Mouse (Mus musculus): ENCODE data around the gene Ccsap. TPM values are rescaled to one million over a fixed set of nuclear protein-coding genes. Genes with fewer than 3 reads are reported as not detected.

Ccsap gene
- polyA plus RNA-seq, 1 experiment from 2014 or later = 5.4 TPM

- Histone ChIP-seq H3K9me3 (ENCODE audit: control insufficient read depth, low read length) (no peaks in the 10 kb centered on the region), H3K36me3 (ENCODE audit: control insufficient read depth, insufficient read depth, low read length) (0 out of 2 replicates have a peak, but pooled peaks cover 2% of the 10 kb centered on the region), H3K4me3 (ENCODE audit: low read depth, low read length) (no peak within 1 kb of the TSS), H3K27me3 (ENCODE audit: control insufficient read depth, insufficient read depth, low read length) (peaks cover 23% of the 10 kb centered on the region), H3K27ac (ENCODE audit: low read depth, low read length) (no peak within 1 kb of the TSS), H3K4me2 (ENCODE audit: low read depth, low read length) (no peak within 1 kb of the TSS), H3K9ac (replicated peaks; ENCODE audit: low read depth, low read length) (no peak within 1 kb of the TSS), H3K4me1 (ENCODE audit: control insufficient read depth, insufficient read depth, low read length) (no peaks in the 10 kb centered on the region; the same call in 1 of the 2 replicates)
- ATAC-seq (ENCODE audit: low read depth) = no peak
- 19% methylated on average over 15 of the region's 15 CpGs for WGBS
These were observed 34.6 kb upstream of the Ccsap start, which contains the start of gene Acta1 for GRCm38 (mm10) chr8:123894502-123895097. Gene Acta1, minus strand, starts transcription at chr8:123894751.

GRCm38 (mm10) chr8:123893413-123893812 lies 33.4 kb upstream of the Ccsap start:
- no peak for ATAC-seq (ENCODE audit: low read depth)
- Histone ChIP-seq H3K4me2 (ENCODE audit: low read depth, low read length) (no peak overlapping the region), H3K27me3 (ENCODE audit: control insufficient read depth, insufficient read depth, low read length) (peaks cover 23% of the 10 kb centered on the region), H3K9ac (replicated peaks; ENCODE audit: low read depth, low read length) (no peak overlapping the region), H3K9me3 (ENCODE audit: control insufficient read depth, low read length) (no peaks in the 10 kb centered on the region), H3K27ac (ENCODE audit: low read depth, low read length) (no peak overlapping the region), H3K4me3 (ENCODE audit: low read depth, low read length) (no peak overlapping the region), H3K36me3 (ENCODE audit: control insufficient read depth, insufficient read depth, low read length) (no peaks in the 10 kb centered on the region), H3K4me1 (ENCODE audit: control insufficient read depth, insufficient read depth, low read length) (no peaks in the 10 kb centered on the region; the same call in 1 of the 2 replicates)
- 78% methylated on average over 11 of the region's 11 CpGs for WGBS

- H3K4me1 ChIP-seq (ENCODE audit: control insufficient read depth, insufficient read depth, low read length) = no peaks in the 10 kb centered on the region; the same call in 1 of the 2 replicates
- H3K27me3 ChIP-seq (ENCODE audit: control insufficient read depth, insufficient read depth, low read length) = peaks cover 23% of the 10 kb centered on the region
- 12% methylated on average over 30 of the region's 30 CpGs for WGBS
- no peaks in the 10 kb centered on the region for H3K9me3 ChIP-seq (ENCODE audit: control insufficient read depth, low read length)
- no peak overlapping the region; the same call in 1 of the 2 replicates for H3K27ac ChIP-seq (ENCODE audit: low read depth, low read length)
- peak; percentile 36; the same call in 1 of the 2 replicates for ATAC-seq (ENCODE audit: low read depth)
- H3K36me3 ChIP-seq (ENCODE audit: control insufficient read depth, insufficient read depth, low read length) = no peaks in the 10 kb centered on the region
- H3K4me3 ChIP-seq (ENCODE audit: low read depth, low read length) = peak overlapping the region; percentile 41
- H3K4me2 ChIP-seq (ENCODE audit: low read depth, low read length) = peak overlapping the region; percentile 72
- H3K9ac ChIP-seq (replicated peaks; ENCODE audit: low read depth, low read length) = peak overlapping the region; percentile 63
These were observed 32.7 kb upstream of the Ccsap start for GRCm38 (mm10) chr8:123892586-123893155.

GRCm38 (mm10) chr8:123891883-123892585 lies 32.0 kb upstream of the Ccsap start:
- ATAC-seq (ENCODE audit: low read depth) = peak; percentile 87
- WGBS = 1% methylated on average over 49 of the region's 49 CpGs
- Histone ChIP-seq H3K4me3 (ENCODE audit: low read depth, low read length) (peak overlapping the region; percentile 41), H3K27ac (ENCODE audit: low read depth, low read length) (peak overlapping the region; percentile 66), H3K27me3 (ENCODE audit: control insufficient read depth, insufficient read depth, low read length) (peaks cover 23% of the 10 kb centered on the region), H3K36me3 (ENCODE audit: control insufficient read depth, insufficient read depth, low read length) (no peaks in the 10 kb centered on the region), H3K4me1 (ENCODE audit: control insufficient read depth, insufficient read depth, low read length) (no peaks in the 10 kb centered on the region; the same call in 1 of the 2 replicates), H3K4me2 (ENCODE audit: low read depth, low read length) (peak overlapping the region; percentile 72), H3K9ac (replicated peaks; ENCODE audit: low read depth, low read length) (peak overlapping the region; percentile 63), H3K9me3 (ENCODE audit: control insufficient read depth, low read length) (no peaks in the 10 kb centered on the region)

GRCm38 (mm10) chr8:123891271-123891670 lies 31.3 kb upstream of the Ccsap start:
- Histone ChIP-seq H3K9ac (replicated peaks; ENCODE audit: low read depth, low read length) (peak overlapping the region; percentile 63), H3K9me3 (ENCODE audit: control insufficient read depth, low read length) (no peaks in the 10 kb centered on the region), H3K4me3 (ENCODE audit: low read depth, low read length) (peak overlapping the region; percentile 41), H3K4me1 (ENCODE audit: control insufficient read depth, insufficient read depth, low read length) (no peaks in the 10 kb centered on the region; the same call in 1 of the 2 replicates), H3K27ac (ENCODE audit: low read depth, low read length) (peak overlapping the region; percentile 66; the same call in 1 of the 2 replicates), H3K4me2 (ENCODE audit: low read depth, low read length) (peak overlapping the region; percentile 72), H3K36me3 (ENCODE audit: control insufficient read depth, insufficient read depth, low read length) (no peaks in the 10 kb centered on the region), H3K27me3 (ENCODE audit: control insufficient read depth, insufficient read depth, low read length) (peaks cover 23% of the 10 kb centered on the region)
- under 1% methylated on average over 11 of the region's 11 CpGs for WGBS
- ATAC-seq (ENCODE audit: low read depth) = no peak

- H3K9me3 ChIP-seq (ENCODE audit: control insufficient read depth, low read length) = no peaks in the 10 kb centered on the region
- H3K4me2 ChIP-seq (ENCODE audit: low read depth, low read length) = no peak overlapping the region
- no peaks in the 10 kb centered on the region for H3K36me3 ChIP-seq (ENCODE audit: control insufficient read depth, insufficient read depth, low read length)
- H3K4me3 ChIP-seq (ENCODE audit: low read depth, low read length) = no peak overlapping the region
- H3K4me1 ChIP-seq (ENCODE audit: control insufficient read depth, insufficient read depth, low read length) = no peaks in the 10 kb centered on the region; the same call in 1 of the 2 replicates
- no peak overlapping the region for H3K9ac ChIP-seq (replicated peaks; ENCODE audit: low read depth, low read length)
- H3K27ac ChIP-seq (ENCODE audit: low read depth, low read length) = no peak overlapping the region
- no peak for ATAC-seq (ENCODE audit: low read depth)
- 59% methylated on average over 4 of the region's 4 CpGs for WGBS
- peaks cover 18% of the 10 kb centered on the region for H3K27me3 ChIP-seq (ENCODE audit: control insufficient read depth, insufficient read depth, low read length)
These were observed 29.8 kb upstream of the Ccsap start for GRCm38 (mm10) chr8:123889797-123890196.

- Histone ChIP-seq H3K4me2 (ENCODE audit: low read depth, low read length) (no peak overlapping the region), H3K36me3 (ENCODE audit: control insufficient read depth, insufficient read depth, low read length) (no peaks in the 10 kb centered on the region), H3K27ac (ENCODE audit: low read depth, low read length) (no peak overlapping the region), H3K4me1 (ENCODE audit: control insufficient read depth, insufficient read depth, low read length) (no peaks in the 10 kb centered on the region; the same call in 1 of the 2 replicates), H3K4me3 (ENCODE audit: low read depth, low read length) (no peak overlapping the region), H3K27me3 (ENCODE audit: control insufficient read depth, insufficient read depth, low read length) (peaks cover 4% of the 10 kb centered on the region; the same call in 1 of the 2 replicates), H3K9ac (replicated peaks; ENCODE audit: low read depth, low read length) (no peak overlapping the region), H3K9me3 (ENCODE audit: control insufficient read depth, low read length) (no peaks in the 10 kb centered on the region)
- no peak for ATAC-seq (ENCODE audit: low read depth)
- WGBS = 95% methylated on average over 2 of the region's 2 CpGs
These were observed 27.9 kb upstream of the Ccsap start for GRCm38 (mm10) chr8:123887956-123888355.

- WGBS = 95% methylated on average over 4 of the region's 4 CpGs
- Histone ChIP-seq H3K4me3 (ENCODE audit: low read depth, low read length) (no peak overlapping the region), H3K9me3 (ENCODE audit: control insufficient read depth, low read length) (no peaks in the 10 kb centered on the region), H3K36me3 (ENCODE audit: control insufficient read depth, insufficient read depth, low read length) (no peaks in the 10 kb centered on the region), H3K4me1 (ENCODE audit: control insufficient read depth, insufficient read depth, low read length) (no peaks in the 10 kb centered on the region; the same call in 1 of the 2 replicates), H3K27me3 (ENCODE audit: control insufficient read depth, insufficient read depth, low read length) (no peaks in the 10 kb centered on the region), H3K9ac (replicated peaks; ENCODE audit: low read depth, low read length) (no peak overlapping the region), H3K4me2 (ENCODE audit: low read depth, low read length) (no peak overlapping the region), H3K27ac (ENCODE audit: low read depth, low read length) (no peak overlapping the region)
- no peak for ATAC-seq (ENCODE audit: low read depth)
These were observed 27.2 kb upstream of the Ccsap start for GRCm38 (mm10) chr8:123887163-123887562.
